Mouse (Mus musculus) bone marrow, adult 2 months (tissue): Measurements from ENCODE around the gene Brdt.

ENCODE experiments used
- CTCF ChIP-seq: fragments of 200-500 bp; IDR thresholded peaks from 2 replicates; pipeline ENCODE4 v1.5.1; 2011; ENCODE audit warnings: low read length, control low read depth; ENCODE audit not compliant: control insufficient read depth, insufficient read depth
- POLR2A ChIP-seq: fragments of 200-500 bp; IDR thresholded peaks from 2 replicates; pipeline ENCODE4 v1.6.1; 2011; ENCODE audit warnings: low read depth, mild to moderate bottlenecking, control low read depth, low read length, borderline replicate concordance; ENCODE audit not compliant: control insufficient read depth

DNA sequence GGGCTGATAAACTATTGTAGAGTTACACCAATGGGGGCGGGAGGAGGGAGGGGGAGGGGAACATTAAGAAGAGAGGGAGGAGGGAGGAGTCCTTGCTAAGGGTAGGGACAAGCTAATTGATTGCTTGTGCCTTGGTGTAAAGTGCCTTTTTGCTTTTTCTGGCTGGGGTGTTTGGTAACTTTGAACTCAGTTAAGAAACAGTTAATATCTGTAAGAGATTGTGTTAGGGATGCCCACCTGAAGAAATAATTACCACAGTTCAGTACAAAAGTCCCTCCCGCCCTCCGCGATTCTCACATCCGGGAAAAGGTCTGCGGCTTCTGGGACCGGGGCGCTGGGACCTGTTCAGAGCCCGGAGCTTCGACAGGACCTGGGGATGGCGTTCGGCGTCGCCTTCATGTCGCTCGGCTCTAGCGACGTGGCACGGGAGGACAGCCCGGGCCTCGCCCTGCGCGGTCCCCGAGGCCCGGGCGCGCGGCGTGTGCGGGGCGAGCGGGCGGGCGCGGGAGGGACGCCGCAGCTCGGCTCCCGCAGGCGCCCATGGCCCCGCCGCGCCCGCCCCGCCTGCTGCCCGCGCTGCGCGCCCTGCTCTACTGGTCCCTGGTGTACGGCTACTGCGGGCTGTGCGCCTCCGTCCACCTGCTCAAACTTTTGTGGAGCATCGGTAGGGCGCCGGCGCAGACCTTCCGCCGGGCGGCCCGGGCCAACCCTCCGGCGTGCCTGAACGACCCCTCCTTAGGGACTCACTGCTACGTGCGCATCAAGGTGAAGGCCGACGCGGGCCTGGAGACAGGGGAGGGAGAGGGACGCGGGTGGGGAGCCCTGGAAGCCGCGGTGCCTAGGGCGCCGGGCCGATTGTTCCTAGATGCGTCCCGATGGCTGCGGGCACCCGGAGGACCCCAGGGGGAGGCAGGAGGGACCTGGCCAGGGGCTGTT lies 72.3 kb downstream of the Brdt start:
- TF ChIP-seq POLR2A (no peak), CTCF (no peak)
